Mouse (Mus musculus) embryonic fibroblast, embryonic 13.5 days (primary cell): ENCODE measurements around the gene Igf1r.

Source experiments
- CTCF ChIP-seq: IDR thresholded peaks from 2 replicates; pipeline ENCODE4 v1.5.1; 2011; ENCODE audit warnings: mild to moderate bottlenecking, control low read depth, low read length, moderate library complexity, borderline replicate concordance; ENCODE audit not compliant: insufficient read depth
- POLR2A ChIP-seq: IDR thresholded peaks from 2 replicates; pipeline ENCODE4 v1.6.1; 2011; ENCODE audit warnings: low read depth, mild to moderate bottlenecking, control low read depth, low read length, moderate library complexity

GRCm38 (mm10) chr7:68232521-68232920 is 279.9 kb downstream of the Igf1r start:
- TF ChIP-seq POLR2A (no peak), CTCF (no peak)
